Mouse (Mus musculus) midbrain, embryonic 13.5 days (tissue): Measurements from ENCODE around the gene Tacc2. TPM values are rescaled to one million over a fixed set of nuclear protein-coding genes. Genes with fewer than 3 reads are reported as not detected.
A peak's percentile ranks its signal among the peaks of the same experiment; 100 is the strongest.
"Not testable (repeated sequence)": the region's sequence is repeated elsewhere in the genome, so short reads cannot be mapped to it uniquely, and the experiment has no call there.

Source experiments
- ATAC-seq: fragments of 200-750 bp; cut with Nextera tagmentation; 2 replicates; pipeline ENCODE4 v1.8.0; 2017; ENCODE audit warnings: mild to moderate bottlenecking, moderate TSS enrichment, moderate library complexity
- H3K27ac ChIP-seq: fragments of 300-500 bp; sonication (generic); 2 replicates; pipeline ENCODE4 v1.5.1; 2015; ENCODE audit warnings: inconsistent platforms, mild to moderate bottlenecking, moderate library complexity
- H3K27me3 ChIP-seq: fragments of 300-500 bp; sonication (generic); 2 replicates; pipeline ENCODE4 v1.6.1; 2015; ENCODE audit warnings: mild to moderate bottlenecking, inconsistent platforms
- H3K36me3 ChIP-seq: fragments of 300-500 bp; sonication (generic); 2 replicates; pipeline ENCODE4 v1.6.1; 2015; ENCODE audit warnings: mild to moderate bottlenecking, inconsistent platforms
- H3K4me1 ChIP-seq: fragments of 300-500 bp; sonication (generic); replicated peaks from 2 replicates; pipeline ENCODE4 v1.6.1; 2015; ENCODE audit warnings: inconsistent platforms
- H3K4me2 ChIP-seq: fragments of 300-500 bp; sonication (generic); replicated peaks from 2 replicates; pipeline ENCODE4 v1.6.1; 2015; ENCODE audit warnings: moderate library complexity, mild to moderate bottlenecking, inconsistent platforms
- H3K4me3 ChIP-seq: fragments of 300-500 bp; sonication (generic); replicated peaks from 2 replicates; pipeline ENCODE4 v1.5.1; 2015; ENCODE audit warnings: mild to moderate bottlenecking, inconsistent platforms
- H3K9ac ChIP-seq: fragments of 300-500 bp; sonication (generic); replicated peaks from 2 replicates; pipeline ENCODE4 v1.6.1; 2015; ENCODE audit warnings: mild to moderate bottlenecking, inconsistent platforms
- H3K9me3 ChIP-seq: fragments of 300-500 bp; sonication (generic); 2 replicates; pipeline ENCODE4 v1.6.1; 2016; ENCODE audit warnings: mild to moderate bottlenecking, inconsistent platforms
- WGBS: fragments of 180-500 bp; shearing (Covaris S2); methylation state at CpG from one replicate; pipeline ENCODE4 v1.1.7; 2015; 5-methylcytosine and 5-hydroxymethylcytosine counted together
- polyA plus RNA-seq: library from polyadenylated mRNA; unstranded; fragments of >200 nt; fragmentation: Nextera tagmentation; extraction: Ambion mirVana; gene quantifications from 2 replicates; pipeline ENCODE4 v1.2.1, GENCODE M21; 2015

Gene Tacc2
- polyA plus RNA-seq, 1 experiment from 2014 or later: 70.8 TPM

GRCm38 (mm10) chr7:130574211-130574991 is 2.8 kb upstream of the Tacc2 start:
- Histone ChIP-seq H3K4me2 (no peak overlapping the region), H3K4me3 (no peak overlapping the region), H3K27me3 (no peaks in the 10 kb centered on the region; the same call in 1 of the 2 replicates), H3K4me1 (peaks cover 6% of the 10 kb centered on the region), H3K9ac (no peak overlapping the region), H3K36me3 (no peaks in the 10 kb centered on the region), H3K27ac (0 out of 2 replicates have a peak overlapping the region, but pooled peaks have one; percentile 30), H3K9me3 (no peaks in the 10 kb centered on the region)
- peak; percentile 79 for ATAC-seq
- WGBS: 54% methylated on average over 13 of the region's 13 CpGs

- H3K4me2 ChIP-seq: no peak overlapping the region
- H3K4me3 ChIP-seq: no peak overlapping the region
- no peak for ATAC-seq
- no peaks in the 10 kb centered on the region for H3K9me3 ChIP-seq
- no peak overlapping the region for H3K9ac ChIP-seq
- no peaks in the 10 kb centered on the region for H3K36me3 ChIP-seq
- H3K27me3 ChIP-seq: no peaks in the 10 kb centered on the region; the same call in 1 of the 2 replicates
- H3K4me1 ChIP-seq: peaks cover 6% of the 10 kb centered on the region
- 51% methylated on average over 10 of the region's 10 CpGs for WGBS
- H3K27ac ChIP-seq: no peak overlapping the region
These were observed 257 bp upstream of the Tacc2 start for GRCm38 (mm10) chr7:130576981-130577380.

- WGBS: 92% methylated on average over 2 of the region's 2 CpGs
- Histone ChIP-seq H3K9ac (no peak overlapping the region), H3K36me3 (no peaks in the 10 kb centered on the region), H3K4me1 (peaks cover 6% of the 10 kb centered on the region), H3K4me2 (no peak overlapping the region), H3K27ac (no peak overlapping the region), H3K4me3 (no peak overlapping the region), H3K27me3 (no peaks in the 10 kb centered on the region; the same call in 1 of the 2 replicates), H3K9me3 (no peaks in the 10 kb centered on the region)
- no peak for ATAC-seq
These were observed 828 bp downstream of the Tacc2 start for GRCm38 (mm10) chr7:130578066-130578465.

- Histone ChIP-seq H3K27me3 (no peaks in the 10 kb centered on the region; the same call in 1 of the 2 replicates), H3K36me3 (no peaks in the 10 kb centered on the region), H3K4me2 (no peak overlapping the region), H3K9ac (no peak overlapping the region), H3K4me3 (no peak overlapping the region), H3K9me3 (no peaks in the 10 kb centered on the region), H3K4me1 (peaks cover 6% of the 10 kb centered on the region), H3K27ac (no peak overlapping the region)
- 93% methylated on average over 5 of the region's 5 CpGs for whole genome bisulfite sequencing
- ATAC-seq: no peak
These were observed 1.4 kb downstream of the Tacc2 start for GRCm38 (mm10) chr7:130578607-130579006.

GRCm38 (mm10) chr7:130586521-130587072 is 9.4 kb downstream of the Tacc2 start:
- ATAC-seq: no peak
- Histone ChIP-seq H3K4me3 (no peak overlapping the region), H3K4me2 (no peak overlapping the region), H3K9me3 (no peaks in the 10 kb centered on the region), H3K4me1 (peaks cover 13% of the 10 kb centered on the region), H3K27ac (no peak overlapping the region), H3K9ac (no peak overlapping the region), H3K36me3 (no peaks in the 10 kb centered on the region), H3K27me3 (0 out of 2 replicates have a peak, but pooled peaks cover 5% of the 10 kb centered on the region)
- WGBS: 83% methylated on average over 2 of the region's 2 CpGs

GRCm38 (mm10) chr7:130590081-130590828 is 13.0 kb downstream of the Tacc2 start:
- ATAC-seq: no peak
- no peaks in the 10 kb centered on the region for H3K9me3 ChIP-seq
- H3K4me1 ChIP-seq: peaks cover 15% of the 10 kb centered on the region
- no peaks in the 10 kb centered on the region for H3K36me3 ChIP-seq
- WGBS: 27% methylated on average over 13 of the region's 13 CpGs
- 0 out of 2 replicates have a peak, but pooled peaks cover 5% of the 10 kb centered on the region for H3K27me3 ChIP-seq
- H3K4me3 ChIP-seq: no peak overlapping the region
- H3K27ac ChIP-seq: peak overlapping the region; percentile 44; the same call in 1 of the 2 replicates
- H3K9ac ChIP-seq: no peak overlapping the region
- no peak overlapping the region for H3K4me2 ChIP-seq

- Histone ChIP-seq H3K4me1 (peaks cover 15% of the 10 kb centered on the region), H3K27me3 (0 out of 2 replicates have a peak, but pooled peaks cover 5% of the 10 kb centered on the region), H3K4me2 (no peak overlapping the region), H3K4me3 (no peak overlapping the region), H3K36me3 (no peaks in the 10 kb centered on the region), H3K9me3 (no peaks in the 10 kb centered on the region), H3K27ac (no peak overlapping the region), H3K9ac (no peak overlapping the region)
- ATAC-seq: no peak
- 54% methylated on average over 8 of the region's 8 CpGs for WGBS
These were observed 13.7 kb downstream of the Tacc2 start for GRCm38 (mm10) chr7:130590845-130591437.

- H3K27me3 ChIP-seq, H3K4me2 ChIP-seq, H3K9me3 ChIP-seq, H3K27ac ChIP-seq, H3K36me3 ChIP-seq, H3K9ac ChIP-seq, H3K4me3 ChIP-seq: not testable (repeated sequence)
- ATAC-seq: peak; percentile 22; the same call in 1 of the 2 replicates
- no CpG with 5 or more reads among the region's 11 CpGs for WGBS
- H3K4me1 ChIP-seq: peaks cover 31% of the 10 kb centered on the region
These were observed 15.7 kb downstream of the Tacc2 start for GRCm38 (mm10) chr7:130592975-130593374.

- H3K4me3 ChIP-seq, H3K9me3 ChIP-seq, H3K27me3 ChIP-seq, H3K4me2 ChIP-seq, H3K9ac ChIP-seq, H3K36me3 ChIP-seq: not testable (repeated sequence)
- H3K27ac ChIP-seq: peak overlapping the region; percentile 69; the same call in 1 of the 2 replicates
- ATAC-seq: peak; percentile 69
- H3K4me1 ChIP-seq: peaks cover 35% of the 10 kb centered on the region
- 33% methylated on average over 8 of the region's 11 CpGs for WGBS
These were observed 16.4 kb downstream of the Tacc2 start for GRCm38 (mm10) chr7:130593375-130594239.

GRCm38 (mm10) chr7:130596079-130596855 is 19.0 kb downstream of the Tacc2 start:
- H3K9ac ChIP-seq, ATAC-seq, H3K9me3 ChIP-seq, H3K36me3 ChIP-seq, H3K27ac ChIP-seq, H3K27me3 ChIP-seq, H3K4me2 ChIP-seq, H3K4me3 ChIP-seq: not testable (repeated sequence)
- peaks cover 22% of the 10 kb centered on the region for H3K4me1 ChIP-seq
- WGBS: 58% methylated on average over 9 of the region's 19 CpGs
